Mouse (Mus musculus): ENCODE measurements around the gene Myrip.

DNA sequence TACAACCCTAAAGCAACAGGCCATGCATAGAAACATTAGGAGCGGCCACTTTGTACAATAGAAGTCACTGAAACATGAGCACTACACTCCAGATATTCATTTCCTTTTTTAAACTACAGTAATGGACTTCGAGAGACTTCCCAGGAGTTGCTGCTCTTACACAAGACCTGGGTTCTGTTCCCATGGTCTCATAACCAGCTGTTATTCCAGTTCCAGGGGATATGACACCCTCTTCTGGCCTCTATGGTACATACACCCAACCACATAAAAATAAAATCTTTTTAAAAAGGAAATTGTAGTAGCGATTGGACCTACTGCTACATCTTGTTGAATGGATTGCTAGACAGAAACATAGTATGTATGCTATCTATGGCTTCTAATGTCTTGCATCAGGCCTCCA is 190.2 kb downstream of the Myrip start:
- TF ChIP-seq CTCF (IDR thresholded peaks at IDR 0.05; ENCODE audit: borderline replicate concordance, extremely low read depth, insufficient read depth, insufficient read length) (no peak), POLR2A (IDR thresholded peaks at IDR 0.05; ENCODE audit: borderline replicate concordance, extremely low read depth, insufficient read depth, insufficient read length, poor library complexity, severe bottlenecking) (no peak)

Data from brain, embryonic 14.5 days (tissue).